Mouse (Mus musculus): ENCODE results near the gene Krt73. TPM values are rescaled to one million over a fixed set of nuclear protein-coding genes. Genes with fewer than 3 reads are reported as not detected.

Gene Krt73
- total RNA-seq, 2 experiments from 2014 or later: not detected

Other genes with a start within 250 kb of the Krt73 start
- gene Krt90, start 239.4 kb downstream of the Krt73 start, total RNA-seq (2014; fragmentation: Nextera tagmentation): not detected in 2 replicates
- gene Krt90, start 239.4 kb downstream of the Krt73 start, total RNA-seq (2017): not detected in 2 replicates
- gene Krt75, start 228.4 kb downstream of the Krt73 start, total RNA-seq (2014; fragmentation: Nextera tagmentation): not detected in 2 replicates
- not detected in 2 replicates for gene Krt75, start 228.4 kb downstream of the Krt73 start, total RNA-seq (2017)
- not detected in 2 replicates for gene Gm5414, start 174.2 kb downstream of the Krt73 start, total RNA-seq (2014; fragmentation: Nextera tagmentation)
- gene Gm5414, start 174.2 kb downstream of the Krt73 start, total RNA-seq (2017): not detected in 2 replicates
- not detected in 2 replicates for gene Gm5478, start 155.0 kb downstream of the Krt73 start, total RNA-seq (2014; fragmentation: Nextera tagmentation)
- gene Gm5478, start 155.0 kb downstream of the Krt73 start, total RNA-seq (2017): not detected in 2 replicates
- not detected in 2 replicates for gene Krt6b, start 122.1 kb downstream of the Krt73 start, total RNA-seq (2014; fragmentation: Nextera tagmentation)
- gene Krt6b, start 122.1 kb downstream of the Krt73 start, total RNA-seq (2017): not detected in 2 replicates
- gene Krt6a, start 108.0 kb downstream of the Krt73 start, total RNA-seq (2014; fragmentation: Nextera tagmentation): not detected in 2 replicates
- gene Krt6a, start 108.0 kb downstream of the Krt73 start, total RNA-seq (2017): not detected in 2 replicates
- gene Krt5, start 89.4 kb downstream of the Krt73 start, total RNA-seq (2014; fragmentation: Nextera tagmentation): not detected in 2 replicates
- gene Krt5, start 89.4 kb downstream of the Krt73 start, total RNA-seq (2017): not detected in 2 replicates
- not detected in 2 replicates for gene Krt71, start 59.2 kb downstream of the Krt73 start, total RNA-seq (2014; fragmentation: Nextera tagmentation)
- gene Krt71, start 59.2 kb downstream of the Krt73 start, total RNA-seq (2017): not detected in 2 replicates
- not detected in 2 replicates for gene Krt72, start 15.9 kb downstream of the Krt73 start, total RNA-seq (2014; fragmentation: Nextera tagmentation)
- gene Krt72, start 15.9 kb downstream of the Krt73 start, total RNA-seq (2017): not detected in 2 replicates
- gene Krt2, start 15.8 kb upstream of the Krt73 start, total RNA-seq (2014; fragmentation: Nextera tagmentation): not detected in 2 replicates
- gene Krt2, start 15.8 kb upstream of the Krt73 start, total RNA-seq (2017): not detected in 2 replicates
- not detected in 2 replicates for gene Krt1, start 48.4 kb upstream of the Krt73 start, total RNA-seq (2014; fragmentation: Nextera tagmentation)
- not detected in 2 replicates for gene Krt1, start 48.4 kb upstream of the Krt73 start, total RNA-seq (2017)
- not detected in 2 replicates for gene Krt77, start 67.4 kb upstream of the Krt73 start, total RNA-seq (2014; fragmentation: Nextera tagmentation)
- not detected in 2 replicates for gene Krt77, start 67.4 kb upstream of the Krt73 start, total RNA-seq (2017)
- not detected in 2 replicates for gene Krt76, start 90.6 kb upstream of the Krt73 start, total RNA-seq (2014; fragmentation: Nextera tagmentation)
- gene Krt76, start 90.6 kb upstream of the Krt73 start, total RNA-seq (2017): not detected in 2 replicates
- gene Krt4, start 122.4 kb upstream of the Krt73 start, total RNA-seq (2014; fragmentation: Nextera tagmentation): not detected in 2 replicates
- gene Krt4, start 122.4 kb upstream of the Krt73 start, total RNA-seq (2017): not detected in 2 replicates
- gene Krt79, start 138.0 kb upstream of the Krt73 start, total RNA-seq (2014; fragmentation: Nextera tagmentation): not detected in 2 replicates
- gene Krt79, start 138.0 kb upstream of the Krt73 start, total RNA-seq (2017): not detected in 2 replicates
- gene Krt78, start 151.9 kb upstream of the Krt73 start, total RNA-seq (2014; fragmentation: Nextera tagmentation): not detected in 2 replicates
- not detected in 2 replicates for gene Krt78, start 151.9 kb upstream of the Krt73 start, total RNA-seq (2017)
- 0.17 and 1.5 TPM in 2 replicates for gene Krt8, start 202.1 kb upstream of the Krt73 start, total RNA-seq (2014; fragmentation: Nextera tagmentation)
- gene Krt8, start 202.1 kb upstream of the Krt73 start, total RNA-seq (2017): 0.27 TPM in 1 of 2 replicates, not detected in the other
- gene Krt18, start 225.8 kb upstream of the Krt73 start, total RNA-seq (2014; fragmentation: Nextera tagmentation): 8.3 TPM in 1 of 2 replicates, not detected in the other
- 7.2 and 11.5 TPM in 2 replicates for gene Krt18, start 225.8 kb upstream of the Krt73 start, total RNA-seq (2017)